In the genomic region with DNA sequence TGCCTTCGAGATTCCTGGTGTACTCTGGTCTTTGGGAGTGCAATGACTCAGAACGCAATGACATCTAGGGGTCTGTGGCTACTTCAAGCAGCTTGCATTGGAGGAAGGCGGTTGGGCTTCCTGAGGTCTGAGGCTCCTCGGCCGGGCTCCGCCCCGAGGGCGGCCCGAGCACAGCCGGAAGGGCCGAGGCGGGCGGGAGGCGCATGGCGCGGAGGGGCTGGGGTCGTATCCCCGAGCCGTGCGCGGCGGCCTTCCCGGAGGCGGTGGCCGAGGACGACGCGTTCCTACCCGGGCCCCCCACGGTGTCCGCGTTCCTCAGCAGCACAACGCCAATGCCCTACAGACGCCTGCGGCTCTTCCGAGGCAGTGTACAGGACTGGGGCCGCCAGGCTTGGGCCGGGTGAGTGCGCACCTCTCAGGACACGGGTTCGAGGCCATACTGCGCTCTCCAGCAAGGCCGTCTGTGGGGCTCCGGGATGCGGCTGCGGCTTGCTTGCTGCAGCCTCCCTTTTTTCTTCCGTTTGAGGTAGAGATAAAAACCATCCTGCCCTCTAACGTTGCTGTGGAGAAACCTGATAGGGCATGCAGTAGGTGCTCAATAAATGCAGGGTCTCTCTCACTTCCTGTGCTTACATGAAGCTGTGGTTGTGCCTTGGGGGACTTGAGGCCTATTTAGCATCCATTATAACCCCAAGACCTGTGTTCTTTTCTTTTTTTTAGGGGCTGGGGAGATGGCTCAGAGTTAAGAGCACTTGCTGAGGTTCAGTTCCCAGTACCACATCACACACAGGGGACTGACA, we compare ENCODE assay signal across 8 mouse cellular contexts. TPM values are rescaled to one million over a fixed set of nuclear protein-coding genes. Genes with fewer than 3 reads are reported as not detected.
DNase-seq lines count a peak whose midpoint lies in the region; ATAC-seq and TF ChIP-seq lines count a peak whose summit lies in the region.

No protein-coding gene starts in this region.

- peak overlapping the region; percentile 46 for H3K9ac ChIP-seq in limb, embryonic 14.5 days (ENCODE audit: low read depth, low read length, severe bottlenecking)
- no peak overlapping the region for H3K9ac ChIP-seq in midbrain, postnatal 0 days (replicated peaks; ENCODE audit: low read length, poor library complexity, severe bottlenecking)

- WGBS in limb, embryonic 14.5 days = 11% methylated on average over 42 of the region's 48 CpGs
- 11% methylated on average over 33 of the region's 48 CpGs for WGBS in midbrain, postnatal 0 days

- intact Hi-C loops in heart, postnatal 10 days (cut with DNase I) = no loop called here

- no peak for TF ChIP-seq CTCF in midbrain, postnatal 0 days (IDR thresholded peaks at IDR 0.05)

- peak overlapping the region; percentile 47 for H3K4me2 ChIP-seq in limb, embryonic 14.5 days (replicated peaks; ENCODE audit: low read depth, low read length, severe bottlenecking)
- peak overlapping the region; percentile 35 for H3K4me2 ChIP-seq in midbrain, postnatal 0 days (ENCODE audit: low read depth, low read length, poor library complexity, severe bottlenecking)

- DNase-seq in ovary, postnatal 36 days (ENCODE audit: low spot score) = peak; percentile 49
- no peak for DNase-seq in ovary, postnatal 14 days (ENCODE audit: low spot score)
- peak; percentile 77 for DNase-seq in embryo, embryonic 11 days
- peak; percentile 51 to 60 for DNase-seq in heart, postnatal 10 days
- no peak for DNase-seq in limb, embryonic 14.5 days (ENCODE audit: low spot score)
- DNase-seq in midbrain, postnatal 0 days (ENCODE audit: low spot score) = no peak
- no peak for DNase-seq in cerebellum, postnatal 25 days
- no peak for DNase-seq in frontal cortex, postnatal 36 days (ENCODE audit: low spot score in 2 of 2)

- no peak; the same call in 1 of the 2 replicates for ATAC-seq in limb, embryonic 14.5 days (ENCODE audit: low FRiP score, low read depth)
- ATAC-seq in midbrain, postnatal 0 days (ENCODE audit: low FRiP score) = no peak

- H3K4me1 ChIP-seq in limb, embryonic 14.5 days (ENCODE audit: control insufficient read depth, insufficient read depth, low read length) = peaks cover 9% of the 10 kb centered on the region; the same call in 1 of the 2 replicates
- no peaks in the 10 kb centered on the region for H3K4me1 ChIP-seq in midbrain, postnatal 0 days (ENCODE audit: insufficient read depth, low read length)

- H3K9me3 ChIP-seq in limb, embryonic 14.5 days (ENCODE audit: control insufficient read depth, low read length) = no peaks in the 10 kb centered on the region
- H3K9me3 ChIP-seq in midbrain, postnatal 0 days (ENCODE audit: low read length) = no peaks in the 10 kb centered on the region

- H3K27me3 ChIP-seq in limb, embryonic 14.5 days (ENCODE audit: control insufficient read depth, insufficient read depth, low read length) = 0 out of 2 replicates have a peak, but pooled peaks cover 5% of the 10 kb centered on the region
- 0 out of 2 replicates have a peak, but pooled peaks cover 19% of the 10 kb centered on the region for H3K27me3 ChIP-seq in midbrain, postnatal 0 days (ENCODE audit: insufficient read depth, low read length)

- H3K27ac ChIP-seq in limb, embryonic 14.5 days (replicated peaks; ENCODE audit: low read depth, low read length) = no peak overlapping the region
- no peak overlapping the region for H3K27ac ChIP-seq in midbrain, postnatal 0 days (ENCODE audit: low read depth, low read length)

- no peaks in the 10 kb centered on the region for H3K36me3 ChIP-seq in limb, embryonic 14.5 days (ENCODE audit: control insufficient read depth, insufficient read depth, low read length)
- H3K36me3 ChIP-seq in midbrain, postnatal 0 days (ENCODE audit: insufficient read depth, low read length) = no peaks in the 10 kb centered on the region

- peak overlapping the region; percentile 34 for H3K4me3 ChIP-seq in limb, embryonic 14.5 days (replicated peaks; ENCODE audit: low read length)
- H3K4me3 ChIP-seq in midbrain, postnatal 0 days (ENCODE audit: low read depth, low read length) = peak overlapping the region; percentile 16; the same call in 1 of the 2 replicates

- no peak for TF ChIP-seq POLR2A in limb, embryonic 14.5 days (IDR thresholded peaks at IDR 0.05; ENCODE audit: borderline replicate concordance, extremely low read depth, insufficient read depth, insufficient read length)

RNA-seq across cellular contexts. Expression of a gene that starts 16.1 kb away (rescaled TPM):
- 10 to 100 TPM; 21.3 to 28.2 TPM for total RNA-seq in heart, postnatal 10 days (2021)
- polyA plus RNA-seq in limb, embryonic 14.5 days (2012; rRNA removed) = 5.7 and 7.1 TPM in 2 replicates
- polyA plus RNA-seq in limb, embryonic 14.5 days (2014; fragmentation: Nextera tagmentation; extraction: Ambion mirVana) = 4.4 and 5.7 TPM in 2 replicates
- 40.7 and 46.5 TPM in 2 replicates for total RNA-seq in midbrain, postnatal 0 days (2014; rRNA removed)
- 59.8 and 63.8 TPM in 2 replicates for polyA plus RNA-seq in midbrain, postnatal 0 days (2015; fragmentation: Nextera tagmentation; extraction: Ambion mirVana)

RNA-seq across cellular contexts. Expression of a gene that starts 31.8 kb away (rescaled TPM):
- 100 to 1,000 TPM; 167 to 169 TPM for total RNA-seq in heart, postnatal 10 days (2021)
- polyA plus RNA-seq in limb, embryonic 14.5 days (2012; rRNA removed) = 145 and 257 TPM in 2 replicates
- 292 and 299 TPM in 2 replicates for polyA plus RNA-seq in limb, embryonic 14.5 days (2014; fragmentation: Nextera tagmentation; extraction: Ambion mirVana)
- total RNA-seq in midbrain, postnatal 0 days (2014; rRNA removed) = 29.0 and 37.7 TPM in 2 replicates
- polyA plus RNA-seq in midbrain, postnatal 0 days (2015; fragmentation: Nextera tagmentation; extraction: Ambion mirVana) = 179 and 186 TPM in 2 replicates

RNA-seq across cellular contexts. Expression of a gene that starts 50.6 kb away (rescaled TPM):
- 1 to 10 TPM; 8.9 to 9.5 TPM for total RNA-seq in heart, postnatal 10 days (2021)
- 20.9 and 25.8 TPM in 2 replicates for polyA plus RNA-seq in limb, embryonic 14.5 days (2012; rRNA removed)
- polyA plus RNA-seq in limb, embryonic 14.5 days (2014; fragmentation: Nextera tagmentation; extraction: Ambion mirVana) = 10.6 and 11.4 TPM in 2 replicates
- 9.8 and 9.9 TPM in 2 replicates for total RNA-seq in midbrain, postnatal 0 days (2014; rRNA removed)
- 4.8 and 5.4 TPM in 2 replicates for polyA plus RNA-seq in midbrain, postnatal 0 days (2015; fragmentation: Nextera tagmentation; extraction: Ambion mirVana)

RNA-seq across cellular contexts. Expression of a gene that starts 57.5 kb away (rescaled TPM):
- 10 to 100 TPM; 38.5 to 39.5 TPM for total RNA-seq in heart, postnatal 10 days (2021)
- 52.8 and 73.8 TPM in 2 replicates for polyA plus RNA-seq in limb, embryonic 14.5 days (2012; rRNA removed)
- polyA plus RNA-seq in limb, embryonic 14.5 days (2014; fragmentation: Nextera tagmentation; extraction: Ambion mirVana) = 50.4 and 52.3 TPM in 2 replicates
- total RNA-seq in midbrain, postnatal 0 days (2014; rRNA removed) = 72.5 and 89.7 TPM in 2 replicates
- 60.6 and 67.7 TPM in 2 replicates for polyA plus RNA-seq in midbrain, postnatal 0 days (2015; fragmentation: Nextera tagmentation; extraction: Ambion mirVana)

Comparison
In these comparisons a context has a peak if more than half of its experiments do, and no peak if none do; other contexts are left out.
1. DNase-seq: peak in ovary, postnatal 36 days (single experiment), embryo, embryonic 11 days (single experiment) and heart, postnatal 10 days (2 of 2); none in ovary, postnatal 14 days (single experiment), limb, embryonic 14.5 days (single experiment), midbrain, postnatal 0 days (single experiment), cerebellum, postnatal 25 days (0 of 2) and frontal cortex, postnatal 36 days (0 of 2).